Mouse (Mus musculus) heart, adult 10 weeks (tissue): ENCODE results near the gene Arsg. TPM values are rescaled to one million over a fixed set of nuclear protein-coding genes. Genes with fewer than 3 reads are reported as not detected.

Experiments used
- polyA plus RNA-seq: library from polyadenylated mRNA; stranded (reverse); fragments of 350-450 nt; fragmentation: Illumina TruSeq; extraction: RNeasy Lipid Tissue Mini Kit (QIAGEN cat#74804); gene quantifications from one replicate; pipeline ENCODE4 v1.2.3, GENCODE M21; 2014; ENCODE audit warnings: low read depth, low replicate concordance

Arsg gene
- 1.1 TPM for polyA plus RNA-seq

GRCm38 (mm10) chr11:109473171-109474085 lies at the start of gene Arsg, which contains the start of gene Slc16a6:
Gene Arsg, plus strand, starts transcription at chr11:109473374.
Gene Slc16a6, minus strand, starts transcription at chr11:109473598.

GRCm38 (mm10) chr11:109425392-109426271 lies 47.5 kb upstream of the Arsg start, which contains the start of gene Amz2:
Gene Amz2, plus strand, starts transcription at chr11:109425946.

GRCm38 (mm10) chr11:109611303-109612149 lies 138.4 kb downstream of the Arsg start, which contains the start of gene Wipi1:
Gene Wipi1, minus strand, starts transcription at chr11:109611967.

Other genes starting within 250 kb of the Arsg start
- gene Rgs9, start 175.2 kb upstream of the Arsg start, polyA plus RNA-seq = not detected
- 17.8 TPM for gene Gna13, start 110.5 kb upstream of the Arsg start, polyA plus RNA-seq
- not detected for gene 9930022D16Rik, start 59.5 kb upstream of the Arsg start, polyA plus RNA-seq
- 67.6 TPM for gene Amz2, start 47.4 kb upstream of the Arsg start, polyA plus RNA-seq
- 5.7 TPM for gene Slc16a6, start 224 bp downstream of the Arsg start, polyA plus RNA-seq
- 101 TPM for gene Wipi1, start 138.6 kb downstream of the Arsg start, polyA plus RNA-seq
- 338 TPM for gene Prkar1a, start 176.0 kb downstream of the Arsg start, polyA plus RNA-seq
- gene Fam20a, start 248.9 kb downstream of the Arsg start, polyA plus RNA-seq = 4.1 TPM